Mouse (Mus musculus) frontal cortex, postnatal 14 days (tissue): ENCODE measurements around the gene Pmp22.

Experiments
- DNase-seq, 2 experiments: peaks; one replicate each; pipeline ENCODE4 v3.0.0; 2022; ENCODE audit warnings: low spot score in 2 of 2

The Pmp22 gene

GRCm38 (mm10) chr11:63128784-63129183, at the start of gene Pmp22:
TSS of gene Pmp22 (plus strand) at chr11:63128982.
- DNase-seq: no peak

- DNase-seq: no peak
Observed at GRCm38 (mm10) chr11:63084536-63084935, 44.2 kb upstream of the Pmp22 start.

- no peak for DNase-seq
Observed at GRCm38 (mm10) chr11:63088672-63089071, 40.1 kb upstream of the Pmp22 start.

GRCm38 (mm10) chr11:63090210-63090609, 38.6 kb upstream of the Pmp22 start:
- no peak for DNase-seq

- no peak for DNase-seq
Observed at GRCm38 (mm10) chr11:63090986-63091385, 37.8 kb upstream of the Pmp22 start.

GRCm38 (mm10) chr11:63092271-63092670, 36.5 kb upstream of the Pmp22 start:
- DNase-seq: no peak

GRCm38 (mm10) chr11:63093601-63094000, 35.2 kb upstream of the Pmp22 start:
- DNase-seq: no peak

- DNase-seq: no peak
Observed at GRCm38 (mm10) chr11:63094496-63094895, 34.3 kb upstream of the Pmp22 start.

GRCm38 (mm10) chr11:63098016-63098415, 30.8 kb upstream of the Pmp22 start:
- DNase-seq: no peak

GRCm38 (mm10) chr11:63099390-63099789, 29.4 kb upstream of the Pmp22 start:
- no peak for DNase-seq

- DNase-seq: no peak
Observed at GRCm38 (mm10) chr11:63103256-63103655, 25.5 kb upstream of the Pmp22 start.

GRCm38 (mm10) chr11:63104026-63104425, 24.8 kb upstream of the Pmp22 start:
- DNase-seq: no peak

- DNase-seq: no peak
Observed at GRCm38 (mm10) chr11:63109230-63109775, 19.5 kb upstream of the Pmp22 start.

GRCm38 (mm10) chr11:63110329-63110728, 18.5 kb upstream of the Pmp22 start:
- no peak for DNase-seq

GRCm38 (mm10) chr11:63114807-63115641, 13.8 kb upstream of the Pmp22 start:
- no peak for DNase-seq

GRCm38 (mm10) chr11:63116652-63117051, 12.1 kb upstream of the Pmp22 start:
- no peak for DNase-seq

- no peak for DNase-seq
Observed at GRCm38 (mm10) chr11:63117266-63117665, 11.5 kb upstream of the Pmp22 start.

- no peak for DNase-seq
Observed at GRCm38 (mm10) chr11:63119791-63120190, 9.0 kb upstream of the Pmp22 start.

GRCm38 (mm10) chr11:63122249-63122648, 6.5 kb upstream of the Pmp22 start:
- no peak for DNase-seq

GRCm38 (mm10) chr11:63122776-63123350, 5.9 kb upstream of the Pmp22 start:
- DNase-seq: no peak

- DNase-seq: no peak
Observed at GRCm38 (mm10) chr11:63124316-63124715, 4.5 kb upstream of the Pmp22 start.

- no peak for DNase-seq
Observed at GRCm38 (mm10) chr11:63125832-63126456, 2.8 kb upstream of the Pmp22 start.

GRCm38 (mm10) chr11:63126976-63127375, 1.8 kb upstream of the Pmp22 start:
- DNase-seq: no peak
